Mouse (Mus musculus) intestine, postnatal 0 days (tissue): Measurements from ENCODE around the gene Sema4d. TPM values are rescaled to one million over a fixed set of nuclear protein-coding genes. Genes with fewer than 3 reads are reported as not detected.

Source experiments
- ATAC-seq: fragments of 200-750 bp; cut with Nextera tagmentation; 2 replicates; pipeline ENCODE4 v1.8.0; 2017; ENCODE audit warnings: mild to moderate bottlenecking, moderate TSS enrichment, moderate library complexity
- H3K27ac ChIP-seq: fragments of 300-500 bp; sonication (generic); 2 replicates; pipeline ENCODE4 v1.5.1; 2014; ENCODE audit warnings: mild to moderate bottlenecking, low read depth, low read length, moderate library complexity
- H3K27me3 ChIP-seq: fragments of 300-500 bp; sonication (generic); replicated peaks from 2 replicates; pipeline ENCODE4 v1.6.1; 2014; ENCODE audit warnings: low read length, mixed read lengths; ENCODE audit not compliant: control insufficient read depth, insufficient read depth
- H3K36me3 ChIP-seq: fragments of 300-500 bp; sonication (generic); 2 replicates; pipeline ENCODE4 v1.6.1; 2014; ENCODE audit warnings: mild to moderate bottlenecking, moderate library complexity; ENCODE audit not compliant: control insufficient read depth, insufficient read depth
- H3K4me1 ChIP-seq: fragments of 300-500 bp; sonication (generic); replicated peaks from 2 replicates; pipeline ENCODE4 v1.6.1; 2014; ENCODE audit warnings: antibody characterized with exemption, low read length, mixed read lengths; ENCODE audit not compliant: control insufficient read depth, insufficient read depth
- H3K4me2 ChIP-seq: fragments of 300-500 bp; sonication (generic); replicated peaks from 2 replicates; pipeline ENCODE4 v1.6.1; 2014; ENCODE audit warnings: low read depth, mild to moderate bottlenecking, moderate library complexity
- H3K4me3 ChIP-seq: fragments of 300-500 bp; sonication (generic); 2 replicates; pipeline ENCODE4 v1.5.1; 2014; ENCODE audit warnings: low read depth, low read length
- H3K9ac ChIP-seq: fragments of 300-500 bp; sonication (generic); 2 replicates; pipeline ENCODE4 v1.6.1; 2014; ENCODE audit warnings: mild to moderate bottlenecking, low read depth, low read length
- H3K9me3 ChIP-seq: fragments of 300-500 bp; sonication (generic); 2 replicates; pipeline ENCODE4 v1.6.1; 2016; ENCODE audit warnings: mixed run types; ENCODE audit not compliant: control insufficient read depth
- CTCF ChIP-seq: sonication (generic); IDR thresholded peaks from 2 replicates; pipeline ENCODE4 v1.5.1; 2016; ENCODE audit warnings: low read depth, mild to moderate bottlenecking, control low read depth, antibody characterized with exemption, moderate library complexity
- WGBS: fragments of 180-500 bp; shearing (Covaris S2); extraction: QIAGEN DNeasy Blood & Tissue Kit; methylation state at CpG from one replicate; pipeline ENCODE4 v1.1.7; 2014; 5-methylcytosine and 5-hydroxymethylcytosine counted together
- polyA plus RNA-seq: library from polyadenylated mRNA; unstranded; fragments of >200 nt; fragmentation: Nextera tagmentation; extraction: Ambion mirVana; gene quantifications from 2 replicates; pipeline ENCODE4 v1.2.1, GENCODE M21; 2015

The Sema4d gene
- polyA plus RNA-seq, 1 experiment from 2014 or later = 3.4 TPM

DNA sequence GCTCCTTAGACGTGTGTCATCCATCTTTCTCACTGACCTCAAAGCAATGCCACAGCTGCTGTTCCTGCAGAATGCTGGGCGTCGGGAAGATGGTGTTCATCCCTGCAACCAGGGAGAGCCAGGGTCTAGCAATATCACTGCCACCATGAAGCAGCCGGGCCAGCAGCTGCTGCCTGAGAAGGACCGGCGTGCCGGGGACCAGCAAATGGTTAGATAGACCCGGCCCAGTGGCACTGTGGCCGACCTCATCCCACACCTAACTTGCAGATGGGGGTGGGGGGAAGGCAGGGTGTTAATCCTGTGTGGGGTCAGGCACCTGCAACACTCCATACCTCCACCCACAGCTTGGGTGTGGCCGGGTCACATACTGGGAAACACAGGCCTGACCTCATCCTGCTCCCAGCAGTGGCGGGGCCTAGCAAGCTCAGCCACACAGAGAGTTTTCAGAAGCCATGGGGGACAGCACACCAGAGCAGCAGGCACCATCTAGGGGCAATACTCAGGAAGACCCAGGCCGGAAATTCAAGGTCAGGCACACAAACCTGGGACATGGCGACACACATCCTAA is 38.9 kb downstream of the Sema4d start:
- no peak overlapping the region for H3K27ac ChIP-seq
- H3K27me3 ChIP-seq = no peaks in the 10 kb centered on the region
- 0 out of 2 replicates have a peak, but pooled peaks cover 2% of the 10 kb centered on the region for H3K4me1 ChIP-seq
- H3K4me3 ChIP-seq = no peak overlapping the region
- ATAC-seq = no peak
- H3K36me3 ChIP-seq = no peaks in the 10 kb centered on the region
- no peak overlapping the region for H3K4me2 ChIP-seq
- 72% methylated on average over 13 of the region's 13 CpGs for WGBS
- H3K9me3 ChIP-seq = no peaks in the 10 kb centered on the region
- no peak overlapping the region for H3K9ac ChIP-seq
- TF ChIP-seq CTCF = no peak

DNA sequence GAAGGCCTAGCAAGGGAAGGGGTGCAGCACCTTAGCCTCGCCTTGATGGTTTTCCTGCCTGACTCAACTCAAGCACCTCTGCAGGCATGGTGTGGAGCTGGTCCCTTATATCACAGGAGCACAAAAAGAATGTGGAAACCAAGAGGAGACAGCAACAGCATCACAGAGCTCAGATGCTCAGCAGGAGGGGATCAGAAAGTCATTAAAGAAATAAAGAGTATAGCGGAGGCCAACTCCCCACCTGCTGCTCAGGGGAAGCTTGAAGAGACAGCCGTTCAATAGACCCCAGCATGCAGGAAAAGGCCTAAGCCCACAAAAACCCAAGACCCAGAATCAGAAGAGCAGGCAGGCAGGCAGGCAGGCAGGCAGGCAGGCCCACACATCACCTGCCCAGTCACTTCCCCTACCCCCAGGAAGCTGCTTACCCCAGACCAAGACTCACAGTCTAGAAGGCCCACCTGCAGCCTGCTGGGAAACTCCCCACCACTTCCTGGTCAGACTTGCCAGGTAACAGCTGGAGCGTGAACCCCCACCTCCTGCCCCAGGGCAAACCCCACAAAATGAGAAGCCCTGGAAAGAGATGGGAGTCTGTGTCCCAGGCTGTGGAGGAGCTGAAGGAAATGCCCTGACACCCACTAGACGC is 39.6 kb downstream of the Sema4d start:
- ATAC-seq = no peak
- no peak overlapping the region for H3K27ac ChIP-seq
- WGBS = 80% methylated on average over 5 of the region's 5 CpGs

GRCm38 (mm10) chr13:51753168-51753465 is 40.4 kb downstream of the Sema4d start:
- Histone ChIP-seq H3K9me3 (no peaks in the 10 kb centered on the region), H3K4me1 (0 out of 2 replicates have a peak, but pooled peaks cover 4% of the 10 kb centered on the region), H3K9ac (no peak overlapping the region), H3K27me3 (no peaks in the 10 kb centered on the region), H3K27ac (no peak overlapping the region), H3K4me3 (no peak overlapping the region), H3K4me2 (no peak overlapping the region), H3K36me3 (no peaks in the 10 kb centered on the region)
- ATAC-seq = no peak
- no peak for TF ChIP-seq CTCF
- 77% methylated on average over 6 of the region's 6 CpGs for WGBS

More for the DNA sequence above, 39.6 kb downstream of the Sema4d start:
- Histone ChIP-seq H3K9ac (no peak overlapping the region), H3K27me3 (no peaks in the 10 kb centered on the region), H3K4me3 (no peak overlapping the region), H3K36me3 (no peaks in the 10 kb centered on the region), H3K9me3 (no peaks in the 10 kb centered on the region), H3K4me1 (0 out of 2 replicates have a peak, but pooled peaks cover 2% of the 10 kb centered on the region), H3K4me2 (no peak overlapping the region)
- no peak for TF ChIP-seq CTCF

- no peak for ATAC-seq
- 80% methylated on average over 15 of the region's 15 CpGs for WGBS
- H3K9ac ChIP-seq = no peak overlapping the region
These were observed 41.0 kb downstream of the Sema4d start for GRCm38 (mm10) chr13:51752346-51753167.

GRCm38 (mm10) chr13:51749578-51750345 is 43.8 kb downstream of the Sema4d start:
- no peak for TF ChIP-seq CTCF
- Histone ChIP-seq H3K4me3 (no peak overlapping the region), H3K4me2 (no peak overlapping the region), H3K27me3 (no peaks in the 10 kb centered on the region), H3K4me1 (peaks cover 5% of the 10 kb centered on the region; the same call in 1 of the 2 replicates), H3K27ac (no peak overlapping the region), H3K9me3 (no peaks in the 10 kb centered on the region), H3K9ac (no peak overlapping the region), H3K36me3 (no peaks in the 10 kb centered on the region)
- no peak for ATAC-seq
- WGBS = 72% methylated on average over 14 of the region's 14 CpGs

More at GRCm38 (mm10) chr13:51752346-51753167, 41.0 kb downstream of the Sema4d start:
- Histone ChIP-seq H3K9me3 (no peaks in the 10 kb centered on the region), H3K27me3 (no peaks in the 10 kb centered on the region), H3K4me3 (no peak overlapping the region), H3K4me1 (peaks cover 7% of the 10 kb centered on the region; the same call in 1 of the 2 replicates), H3K27ac (no peak overlapping the region), H3K4me2 (no peak overlapping the region), H3K36me3 (no peaks in the 10 kb centered on the region)
- TF ChIP-seq CTCF = no peak
